Mouse (Mus musculus) embryonic facial prominence, embryonic 15.5 days (tissue): ENCODE data around the gene Naa16. TPM values are rescaled to one million over a fixed set of nuclear protein-coding genes. Genes with fewer than 3 reads are reported as not detected.
"Not testable (repeated sequence)": the region's sequence is repeated elsewhere in the genome, so short reads cannot be mapped to it uniquely, and the experiment has no call there.

Experiments used
- ATAC-seq: fragments of 200-750 bp; cut with Nextera tagmentation; 2 replicates; pipeline ENCODE4 v1.8.0; 2017; ENCODE audit warnings: low read depth, moderate TSS enrichment; ENCODE audit not compliant: insufficient number of reproducible peaks, low FRiP score, low TSS enrichment
- H3K27ac ChIP-seq: fragments of 300-500 bp; sonication (generic); replicated peaks from 2 replicates; pipeline ENCODE4 v1.5.1; 2015; ENCODE audit warnings: mild to moderate bottlenecking, inconsistent platforms
- H3K27me3 ChIP-seq: fragments of 300-500 bp; sonication (generic); 2 replicates; pipeline ENCODE4 v1.6.1; 2015; ENCODE audit warnings: inconsistent platforms
- H3K36me3 ChIP-seq: fragments of 300-500 bp; sonication (generic); 2 replicates; pipeline ENCODE4 v1.6.1; 2015; ENCODE audit warnings: mild to moderate bottlenecking, inconsistent platforms
- H3K4me1 ChIP-seq: fragments of 300-500 bp; sonication (generic); 2 replicates; pipeline ENCODE4 v1.6.1; 2015; ENCODE audit warnings: inconsistent platforms
- H3K4me2 ChIP-seq: fragments of 300-500 bp; sonication (generic); replicated peaks from 2 replicates; pipeline ENCODE4 v1.6.1; 2015; ENCODE audit warnings: mild to moderate bottlenecking, inconsistent platforms
- H3K4me3 ChIP-seq: fragments of 300-500 bp; sonication (generic); replicated peaks from 2 replicates; pipeline ENCODE4 v1.5.1; 2015; ENCODE audit warnings: mild to moderate bottlenecking, inconsistent platforms
- H3K9ac ChIP-seq: fragments of 300-500 bp; sonication (generic); 2 replicates; pipeline ENCODE4 v1.6.1; 2015; ENCODE audit warnings: inconsistent platforms
- H3K9me3 ChIP-seq: fragments of 300-500 bp; sonication (generic); replicated peaks from 2 replicates; pipeline ENCODE4 v1.6.1; 2016; ENCODE audit warnings: inconsistent platforms
- WGBS: fragments of 180-500 bp; shearing (Covaris S2); methylation state at CpG from one replicate; pipeline ENCODE4 v1.1.7; 2015; 5-methylcytosine and 5-hydroxymethylcytosine counted together
- polyA plus RNA-seq: library from polyadenylated mRNA; unstranded; fragments of >200 nt; fragmentation: Nextera tagmentation; extraction: Ambion mirVana; gene quantifications from 2 replicates; pipeline ENCODE4 v1.2.1, GENCODE M21; 2015

Naa16 gene
- 36.2 and 39.4 TPM in 2 replicates for polyA plus RNA-seq

DNA sequence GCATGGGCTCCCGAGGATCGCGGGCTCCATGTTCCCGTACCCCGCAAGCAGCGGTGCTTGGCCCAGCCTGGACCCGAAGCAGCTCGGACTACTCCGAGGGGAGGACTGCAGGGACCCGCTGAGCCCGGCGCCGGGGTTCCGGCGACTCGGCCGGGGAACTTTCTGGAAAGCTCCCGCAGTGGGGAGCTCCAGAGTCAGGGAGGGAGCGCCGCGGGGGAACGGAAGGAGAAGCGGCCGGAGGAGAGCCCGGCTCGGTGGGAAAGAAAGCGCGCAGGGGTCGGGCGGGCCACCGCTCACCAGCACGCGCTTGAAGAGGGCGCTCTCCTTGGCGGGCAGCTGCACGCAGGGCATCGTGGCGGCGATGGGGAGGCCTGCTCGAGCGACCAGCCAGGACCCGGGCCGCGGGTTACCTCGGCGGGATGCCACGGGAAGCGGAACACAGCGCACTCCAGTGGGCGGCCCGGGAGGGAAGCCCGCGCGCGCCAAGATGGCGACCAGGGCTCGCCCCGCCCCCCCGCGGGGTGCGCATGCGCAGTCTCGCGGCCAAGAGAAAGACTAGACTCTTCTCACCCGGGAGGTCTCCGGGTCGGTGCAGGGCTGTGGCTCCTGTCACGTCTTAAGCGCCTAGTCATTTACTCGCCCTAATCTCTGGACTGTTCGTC is at the start of gene Naa16:
Naa16 (minus strand) TSS at position 514 of the 662 bp plus-strand sequence.
- ATAC-seq: peak; percentile 95

DNA sequence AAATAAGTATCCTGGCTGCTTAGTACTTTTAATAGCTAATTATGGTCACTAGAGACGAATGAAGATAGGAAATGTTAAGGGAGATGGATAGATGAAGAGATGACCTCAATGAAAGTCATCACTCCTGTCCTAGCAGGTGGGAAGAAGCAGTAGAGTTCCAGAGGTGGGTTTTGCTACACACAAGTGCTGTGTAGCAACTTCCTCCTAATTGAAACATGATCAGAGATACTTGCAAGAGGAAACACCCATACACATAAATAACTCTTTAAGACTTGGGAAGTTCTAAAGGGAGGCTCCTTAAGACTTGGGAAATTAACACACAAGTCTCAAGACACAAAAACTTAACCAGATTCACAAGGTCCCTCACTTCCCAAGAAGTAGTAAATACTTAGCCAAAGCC is 43.5 kb upstream of the Naa16 start:
- ATAC-seq: no peak
- 68% methylated on average over 1 of the region's 1 CpGs for WGBS

More for the DNA sequence above, at the start of gene Naa16:
- WGBS: under 1% methylated on average over 70 of the region's 71 CpGs
- Histone ChIP-seq H3K4me3 (peak within 1 kb of the TSS; percentile 64), H3K27ac (peak within 1 kb of the TSS; percentile 99), H3K4me2 (peak within 1 kb of the TSS; percentile 75), H3K27me3 (no peaks in the 10 kb centered on the region), H3K4me1 (peaks cover 12% of the 10 kb centered on the region), H3K9me3 (no peaks in the 10 kb centered on the region), H3K9ac (peak within 1 kb of the TSS; percentile 69), H3K36me3 (peaks cover 5% of the 10 kb centered on the region; the same call in 1 of the 2 replicates)

GRCm38 (mm10) chr14:79426730-79427365 is 36.3 kb upstream of the Naa16 start:
- H3K4me1 ChIP-seq, H3K27me3 ChIP-seq, H3K9me3 ChIP-seq: not testable (repeated sequence)
- Histone ChIP-seq H3K4me2 (peak overlapping the region; percentile 50), H3K36me3 (peaks cover 11% of the 10 kb centered on the region; the same call in 1 of the 2 replicates), H3K4me3 (peak overlapping the region; percentile 54), H3K27ac (peak overlapping the region; percentile 86; the same call in 1 of the 2 replicates), H3K9ac (peak overlapping the region; percentile 43)
- WGBS: 60% methylated on average over 11 of the region's 59 CpGs
- ATAC-seq: peak; percentile 27

More for the DNA sequence above, 43.5 kb upstream of the Naa16 start:
- H3K9ac ChIP-seq: no peak overlapping the region
- no peaks in the 10 kb centered on the region for H3K9me3 ChIP-seq
- no peak overlapping the region for H3K4me3 ChIP-seq
- H3K4me1 ChIP-seq: no peaks in the 10 kb centered on the region
- no peaks in the 10 kb centered on the region for H3K27me3 ChIP-seq
- no peaks in the 10 kb centered on the region for H3K36me3 ChIP-seq
- H3K27ac ChIP-seq: no peak overlapping the region
- H3K4me2 ChIP-seq: no peak overlapping the region

- H3K27me3 ChIP-seq: no peaks in the 10 kb centered on the region
- H3K9me3 ChIP-seq: peaks cover 6% of the 10 kb centered on the region; the same call in 1 of the 2 replicates
- H3K9ac ChIP-seq: peak within 1 kb of the TSS; percentile 43
- peak within 1 kb of the TSS; percentile 54 for H3K4me3 ChIP-seq
- H3K4me1 ChIP-seq: no peaks in the 10 kb centered on the region
- H3K4me2 ChIP-seq: peak within 1 kb of the TSS; percentile 50
- H3K36me3 ChIP-seq: peaks cover 11% of the 10 kb centered on the region; the same call in 1 of the 2 replicates
- WGBS: under 1% methylated on average over 36 of the region's 44 CpGs
- H3K27ac ChIP-seq: peak within 1 kb of the TSS; percentile 86
- peak; percentile 98 for ATAC-seq
Observed at GRCm38 (mm10) chr14:79425979-79426729, 35.6 kb upstream of the Naa16 start, which contains the start of gene Kbtbd7. TSS of gene Kbtbd7 (plus strand) at chr14:79426511.

DNA sequence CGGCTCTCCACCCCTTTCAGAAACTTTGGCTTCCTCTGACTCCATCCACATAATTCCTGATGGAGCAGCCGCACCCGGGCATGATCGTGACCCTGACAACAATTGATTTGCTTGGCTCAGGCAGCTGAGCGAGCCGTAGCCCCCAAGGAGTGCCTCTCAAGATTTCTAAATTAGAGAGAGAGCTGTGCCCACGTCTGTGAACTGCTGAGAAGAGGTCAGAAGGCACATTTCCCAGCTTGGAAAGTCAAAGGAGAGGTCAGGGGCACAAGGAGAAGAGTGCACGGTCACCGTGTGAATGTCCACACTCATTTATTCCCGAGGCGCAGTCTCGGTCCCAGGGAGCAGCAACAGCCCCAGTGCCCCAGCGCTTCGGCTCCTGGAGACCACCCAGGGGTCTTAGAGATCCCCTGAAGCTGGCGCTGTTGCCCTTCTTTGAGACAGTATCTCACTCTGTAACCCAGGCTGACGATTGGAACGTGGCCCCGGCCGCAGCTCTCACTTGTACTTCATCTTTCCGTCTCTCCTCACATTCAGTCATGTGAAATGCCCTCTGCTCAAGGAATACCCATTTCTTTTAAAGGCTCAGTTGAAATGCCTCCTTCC is 29.6 kb upstream of the Naa16 start:
- ATAC-seq: no peak
- Histone ChIP-seq H3K9ac (no peak overlapping the region), H3K4me1 (no peaks in the 10 kb centered on the region), H3K27ac (no peak overlapping the region), H3K36me3 (peaks cover 9% of the 10 kb centered on the region; the same call in 1 of the 2 replicates), H3K4me2 (no peak overlapping the region), H3K4me3 (no peak overlapping the region), H3K27me3 (no peaks in the 10 kb centered on the region), H3K9me3 (no peaks in the 10 kb centered on the region)
- 61% methylated on average over 20 of the region's 20 CpGs for WGBS

GRCm38 (mm10) chr14:79413121-79413520 is 22.5 kb upstream of the Naa16 start:
- no peak for ATAC-seq
- Histone ChIP-seq H3K27me3 (no peaks in the 10 kb centered on the region), H3K4me1 (no peaks in the 10 kb centered on the region), H3K4me3 (no peak overlapping the region), H3K27ac (no peak overlapping the region), H3K36me3 (peaks cover 21% of the 10 kb centered on the region), H3K4me2 (no peak overlapping the region), H3K9me3 (no peaks in the 10 kb centered on the region), H3K9ac (no peak overlapping the region)
- WGBS: 87% methylated on average over 6 of the region's 6 CpGs

GRCm38 (mm10) chr14:79410662-79411061 is 20.1 kb upstream of the Naa16 start:
- Histone ChIP-seq H3K36me3 (peaks cover 26% of the 10 kb centered on the region), H3K9ac (no peak overlapping the region), H3K4me2 (no peak overlapping the region), H3K4me3 (no peak overlapping the region), H3K27ac (no peak overlapping the region), H3K4me1 (no peaks in the 10 kb centered on the region), H3K27me3 (no peaks in the 10 kb centered on the region), H3K9me3 (no peaks in the 10 kb centered on the region)
- no peak for ATAC-seq
- 73% methylated on average over 2 of the region's 2 CpGs for WGBS

- 87% methylated on average over 6 of the region's 6 CpGs for WGBS
Observed at GRCm38 (mm10) chr14:79409278-79409830, 18.8 kb upstream of the Naa16 start.

DNA sequence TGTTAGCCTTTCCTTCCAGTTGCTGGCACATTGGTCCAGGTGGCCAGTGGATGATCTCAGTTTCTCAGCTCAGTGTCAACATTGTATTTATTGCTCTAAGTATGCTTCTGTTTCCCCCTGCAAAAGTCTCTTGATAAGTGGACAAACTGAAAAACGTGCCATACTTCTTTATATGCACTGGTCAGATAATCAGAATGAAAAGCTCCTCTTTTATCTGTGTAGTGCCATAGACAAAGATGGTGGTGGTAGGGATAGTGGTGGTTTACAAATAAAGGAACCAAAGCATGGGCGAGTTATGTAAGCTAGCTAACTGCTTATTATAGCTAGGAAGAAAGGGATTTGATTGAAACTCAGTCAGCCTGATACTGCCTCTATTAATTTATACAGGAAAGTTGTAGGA is 17.1 kb upstream of the Naa16 start:
- H3K4me3 ChIP-seq: no peak overlapping the region
- no peaks in the 10 kb centered on the region for H3K9me3 ChIP-seq
- no peaks in the 10 kb centered on the region for H3K4me1 ChIP-seq
- H3K36me3 ChIP-seq: peaks cover 26% of the 10 kb centered on the region
- no peak overlapping the region for H3K9ac ChIP-seq
- ATAC-seq: no peak
- no peak overlapping the region for H3K27ac ChIP-seq
- WGBS: 91% methylated on average over 2 of the region's 2 CpGs
- no peaks in the 10 kb centered on the region for H3K27me3 ChIP-seq
- H3K4me2 ChIP-seq: no peak overlapping the region

More at GRCm38 (mm10) chr14:79409278-79409830, 18.8 kb upstream of the Naa16 start:
- no peak for ATAC-seq
- Histone ChIP-seq H3K9me3 (no peaks in the 10 kb centered on the region), H3K4me2 (no peak overlapping the region), H3K27ac (no peak overlapping the region), H3K4me1 (no peaks in the 10 kb centered on the region), H3K9ac (no peak overlapping the region), H3K36me3 (peaks cover 26% of the 10 kb centered on the region), H3K4me3 (no peak overlapping the region), H3K27me3 (no peaks in the 10 kb centered on the region)

DNA sequence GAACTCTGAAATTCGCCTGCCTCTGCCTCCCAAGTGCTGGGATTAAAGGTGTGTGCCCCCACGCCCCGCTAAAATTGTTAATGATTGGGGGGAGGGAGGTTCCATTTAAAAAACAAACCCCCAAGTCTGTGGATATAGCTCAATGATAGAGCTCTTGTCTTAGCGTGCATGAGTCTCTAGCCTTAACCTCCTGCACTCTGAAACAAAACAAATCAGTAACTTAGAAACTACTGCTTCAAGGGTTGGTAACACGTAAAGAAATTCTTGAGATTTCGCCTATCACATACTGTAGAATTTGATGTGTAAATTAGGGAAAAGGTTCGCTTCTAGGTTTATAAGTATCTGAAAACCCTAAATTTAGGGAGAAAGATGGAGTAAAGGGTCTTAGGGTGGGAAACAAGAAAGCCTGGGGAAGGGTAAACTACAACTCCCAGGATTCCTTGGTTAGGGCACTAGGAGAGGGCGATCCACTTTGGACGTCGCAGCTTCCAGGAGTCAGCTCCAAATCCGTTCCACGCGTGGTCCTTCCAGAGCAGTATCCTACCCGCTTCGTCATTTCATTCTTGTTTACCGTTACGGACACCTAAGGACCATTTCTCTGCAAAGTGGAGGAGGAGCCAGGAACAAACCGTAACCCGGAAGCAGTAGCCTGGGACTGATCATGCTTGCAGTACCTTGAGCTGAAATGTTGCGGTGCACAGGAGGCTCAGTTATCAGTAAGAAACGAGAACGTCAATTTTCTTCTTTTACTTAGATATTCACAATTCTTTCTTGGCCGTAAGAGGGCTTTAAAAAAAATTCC is 6.9 kb upstream of the Naa16 start, which contains the start of gene Mtrf1:
Mtrf1 (plus strand) TSS at position 452 of the 802 bp plus-strand sequence.
- Histone ChIP-seq H3K27me3 (no peaks in the 10 kb centered on the region), H3K9ac (peak within 1 kb of the TSS; percentile 35; the same call in 1 of the 2 replicates), H3K9me3 (no peaks in the 10 kb centered on the region), H3K4me2 (peak within 1 kb of the TSS; percentile 60), H3K27ac (peak within 1 kb of the TSS; percentile 90), H3K36me3 (peaks cover 11% of the 10 kb centered on the region), H3K4me3 (peak within 1 kb of the TSS; percentile 70), H3K4me1 (peaks cover 6% of the 10 kb centered on the region; the same call in 1 of the 2 replicates)
- WGBS: 19% methylated on average over 23 of the region's 23 CpGs
- peak; percentile 78 for ATAC-seq
